Mouse (Mus musculus) CD4-positive helper T cell, adult 2 months (primary cell): Measurements from ENCODE around the gene Ncoa1.
"Not testable (repeated sequence)": the region's sequence is repeated elsewhere in the genome, so short reads cannot be mapped to it uniquely, and the experiment has no call there.

Experiments
- DNase-seq: peaks from one replicate; pipeline ENCODE4 v3.0.0-alpha.2; 2012; ENCODE audit warnings: low read depth, missing footprints, low spot score

Ncoa1 gene

DNA sequence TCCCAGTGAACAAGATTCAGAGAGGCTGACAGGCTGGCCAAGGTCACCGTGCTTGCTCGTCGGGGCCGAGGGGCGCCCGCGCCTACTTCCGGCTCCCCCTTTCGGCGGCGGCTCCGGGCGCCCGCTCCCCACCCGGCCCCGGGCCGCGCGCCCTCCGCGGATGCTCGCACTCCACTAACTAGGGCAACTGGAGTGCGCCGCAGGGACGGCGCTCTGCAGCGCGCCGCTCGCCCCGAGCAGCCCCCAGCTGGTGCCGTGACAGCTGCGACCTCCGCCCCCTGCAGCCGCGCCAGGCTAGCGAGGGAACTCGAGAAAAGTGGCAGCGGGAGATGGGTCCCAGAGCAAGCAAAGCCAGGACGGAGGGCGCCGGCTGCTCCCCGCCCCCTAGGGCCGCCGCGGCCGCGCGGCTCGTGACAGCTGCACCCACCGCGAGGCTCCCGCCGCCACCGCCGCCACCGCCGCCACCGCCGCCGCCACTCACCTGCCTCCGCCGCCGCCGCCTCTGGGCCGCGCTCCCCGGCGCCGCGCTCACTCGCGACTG, 621 bp downstream of the Ncoa1 start:
- DNase-seq = peak; percentile 67

DNA sequence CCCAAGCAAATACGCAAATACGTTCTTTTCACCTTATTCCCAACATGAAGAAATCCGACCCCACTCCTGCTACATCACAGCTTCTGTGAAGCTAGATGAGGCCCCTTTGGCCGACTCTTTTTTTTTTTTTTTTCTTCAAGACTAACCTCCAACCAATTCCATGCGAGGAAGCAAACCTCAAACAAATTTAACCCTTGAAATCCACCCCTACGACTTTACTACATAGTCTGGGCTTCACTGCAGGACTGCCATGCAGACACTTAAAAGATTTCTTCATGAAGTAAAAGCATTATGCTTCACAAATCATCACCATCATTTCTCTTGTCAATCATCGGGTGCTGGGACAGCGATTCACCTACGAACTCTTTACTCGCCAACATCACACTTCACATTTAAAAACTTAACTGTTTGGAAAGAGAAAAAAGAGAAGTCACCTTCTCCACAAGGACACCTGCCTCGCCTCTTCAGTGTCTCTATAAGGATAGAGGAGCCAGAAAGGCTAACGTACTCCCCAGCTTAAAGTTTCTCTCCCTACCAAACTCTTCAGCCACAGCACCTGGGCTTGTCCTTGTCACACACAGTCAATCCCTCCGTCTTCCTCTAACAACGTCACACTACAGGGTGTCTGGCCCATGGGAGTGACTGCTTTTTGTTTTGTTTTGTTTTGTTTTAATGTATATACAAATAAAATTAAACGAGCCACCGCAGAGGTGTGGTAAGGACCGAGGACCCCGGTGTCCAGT, 1.6 kb downstream of the Ncoa1 start:
- peak; percentile 12 for DNase-seq

DNA sequence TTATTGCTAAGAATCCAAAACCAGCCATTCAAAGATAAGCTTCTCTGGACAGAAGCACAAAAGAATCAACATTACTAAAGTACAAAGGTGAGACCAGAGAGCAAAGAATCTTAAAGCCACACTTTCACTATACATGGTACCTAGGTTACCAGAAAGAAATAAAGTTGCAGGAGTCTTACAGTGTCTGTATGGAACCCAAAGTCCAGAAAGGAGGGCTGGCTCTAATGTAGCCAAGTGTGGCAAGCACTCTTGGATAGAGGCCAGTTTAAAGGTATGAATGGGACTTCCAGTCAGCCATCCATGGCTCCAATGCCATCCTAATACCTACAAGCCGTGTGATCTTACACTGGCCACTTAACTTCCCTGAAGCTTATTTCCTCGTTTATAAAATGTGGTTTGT, 7.9 kb downstream of the Ncoa1 start:
- DNase-seq = no peak

DNA sequence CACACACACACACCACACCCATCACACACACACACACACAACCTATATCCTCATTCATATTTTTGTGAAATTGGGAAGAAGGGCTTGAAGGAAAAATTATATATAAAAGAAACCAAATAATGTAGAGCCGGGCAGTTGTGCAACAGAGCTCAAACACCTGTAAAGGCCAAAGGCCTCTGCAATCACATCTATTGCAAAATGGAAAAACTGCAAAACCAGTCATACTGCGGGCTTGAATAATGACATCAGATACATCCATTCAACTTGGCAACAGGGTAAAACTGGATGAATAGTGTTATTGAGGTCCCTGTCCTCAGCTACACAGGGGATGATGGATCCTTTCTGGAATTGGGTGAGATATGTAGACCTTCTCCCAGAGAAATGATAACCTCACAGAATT, 13.3 kb downstream of the Ncoa1 start:
- no peak for DNase-seq

DNA sequence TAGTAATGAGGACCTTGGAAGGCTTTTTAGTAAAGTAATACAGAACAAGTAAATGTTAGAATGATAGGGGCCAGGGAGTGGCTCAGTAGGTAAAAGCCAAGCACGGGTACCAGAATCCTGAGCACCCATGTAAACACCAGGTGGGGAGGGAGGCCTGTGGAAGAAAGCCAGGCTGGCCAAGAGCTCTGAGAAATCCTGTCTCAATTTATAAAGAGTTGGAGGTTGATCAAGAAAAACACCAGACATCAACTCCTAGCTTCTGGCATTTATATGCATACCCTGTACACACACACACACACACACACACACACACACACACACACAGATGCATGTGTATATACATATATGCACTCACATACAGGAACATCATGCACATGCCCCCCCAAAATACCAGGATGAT, 14.6 kb downstream of the Ncoa1 start:
- DNase-seq = no peak

DNA sequence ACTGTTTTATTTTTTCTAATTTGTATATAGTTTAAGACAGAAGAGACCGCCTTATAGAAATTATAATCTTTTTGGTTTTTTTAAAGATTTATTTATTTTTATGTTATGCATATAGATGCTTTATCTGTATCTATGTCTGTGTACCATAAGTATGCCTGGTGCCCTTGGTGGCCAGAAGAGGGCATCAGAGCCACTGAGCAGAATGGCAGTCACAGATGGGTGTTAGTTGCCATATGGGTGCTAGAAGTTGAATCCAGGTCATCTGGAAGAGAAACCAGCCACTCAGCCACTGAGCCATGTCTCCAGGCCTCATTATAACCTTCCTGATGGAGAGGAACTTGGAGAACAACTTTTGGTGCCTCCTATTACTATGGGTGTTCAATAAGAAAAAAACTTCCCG, 16.0 kb downstream of the Ncoa1 start:
- DNase-seq = no peak

DNA sequence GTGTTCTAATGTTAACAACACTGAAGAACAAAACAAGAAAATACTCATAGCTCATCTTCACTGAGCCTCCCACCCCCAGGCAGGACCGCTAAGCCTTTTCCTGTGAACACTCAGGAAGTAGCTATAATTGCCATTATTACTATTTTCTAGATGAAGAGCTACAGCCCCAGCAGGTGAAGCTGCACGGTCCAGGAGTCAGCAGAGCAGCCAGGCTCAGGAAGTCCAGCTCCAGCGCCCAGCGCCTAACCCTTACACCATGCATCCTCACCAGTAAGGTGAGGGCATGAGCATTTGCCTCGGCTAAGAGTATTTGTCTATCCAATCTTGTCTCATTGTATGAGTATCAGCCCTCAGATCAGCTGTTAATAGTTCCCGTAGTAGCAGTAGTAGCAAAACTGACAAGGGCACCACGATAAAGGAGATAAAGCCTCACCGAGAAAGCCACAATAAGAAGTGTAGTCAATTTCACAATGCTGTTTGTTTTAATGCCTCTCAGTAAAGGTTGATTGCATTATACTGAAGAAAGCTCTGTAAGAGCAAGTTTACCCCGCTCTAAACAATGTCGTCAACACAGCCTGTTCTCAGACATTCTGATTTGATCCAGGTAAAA, 21.9 kb downstream of the Ncoa1 start:
- DNase-seq = no peak

DNA sequence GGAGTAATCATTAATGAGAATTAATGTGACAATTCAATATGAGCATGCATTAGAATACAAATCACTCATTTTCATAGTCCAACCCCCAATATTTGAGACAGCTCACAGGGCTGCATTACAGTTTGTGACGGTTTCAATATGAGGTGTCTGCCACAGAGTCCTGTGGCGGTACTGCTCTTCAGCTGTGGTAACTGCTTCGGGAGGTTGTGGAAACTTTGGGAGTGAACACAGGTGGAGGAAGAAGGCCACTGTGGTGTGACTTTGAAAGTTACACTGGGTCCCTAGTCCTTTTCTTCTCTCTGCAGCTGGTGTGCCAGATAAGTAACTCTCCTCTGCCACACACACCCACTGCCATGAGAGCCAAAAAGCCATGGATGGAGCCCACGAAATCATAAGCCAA, 22.7 kb downstream of the Ncoa1 start:
- DNase-seq = peak; percentile 32

DNA sequence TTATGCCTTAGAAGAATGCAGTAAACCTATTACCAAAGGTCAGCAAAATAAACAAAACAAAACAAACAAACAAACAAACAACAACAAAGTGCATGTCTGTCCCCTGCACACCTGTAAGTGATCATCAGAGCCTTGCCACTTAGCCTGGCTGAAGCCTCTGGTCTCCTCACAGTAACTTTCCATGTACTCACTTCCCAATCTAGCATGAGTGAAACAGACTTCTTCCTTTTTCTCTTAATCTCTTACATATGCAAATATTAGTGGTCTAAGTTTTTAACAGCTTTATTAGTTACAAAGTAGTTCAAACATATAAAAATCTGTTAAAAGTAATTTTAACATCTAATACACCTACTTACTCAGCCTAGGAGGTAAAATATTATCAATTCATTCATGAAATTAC, 24.7 kb downstream of the Ncoa1 start:
- no peak for DNase-seq

DNA sequence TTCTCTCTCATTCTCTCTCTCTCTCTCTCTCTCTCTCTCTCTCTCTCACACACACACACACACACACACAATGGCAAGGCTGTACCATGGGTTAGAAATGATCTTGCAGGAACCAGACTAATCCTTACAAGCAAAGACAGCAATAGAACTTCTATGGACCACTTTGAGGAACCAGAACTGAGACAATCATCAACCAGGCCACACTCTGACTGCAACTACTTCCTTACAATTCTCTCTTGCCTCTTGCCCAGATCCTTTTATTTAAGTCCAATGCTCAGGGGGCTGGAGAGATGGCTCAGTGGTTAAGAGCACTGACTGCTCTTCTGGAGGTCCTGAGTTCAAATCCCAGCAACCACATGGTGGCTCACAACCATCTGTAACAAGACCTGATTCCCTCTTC, 26.5 kb downstream of the Ncoa1 start:
- DNase-seq = not testable (repeated sequence)

DNA sequence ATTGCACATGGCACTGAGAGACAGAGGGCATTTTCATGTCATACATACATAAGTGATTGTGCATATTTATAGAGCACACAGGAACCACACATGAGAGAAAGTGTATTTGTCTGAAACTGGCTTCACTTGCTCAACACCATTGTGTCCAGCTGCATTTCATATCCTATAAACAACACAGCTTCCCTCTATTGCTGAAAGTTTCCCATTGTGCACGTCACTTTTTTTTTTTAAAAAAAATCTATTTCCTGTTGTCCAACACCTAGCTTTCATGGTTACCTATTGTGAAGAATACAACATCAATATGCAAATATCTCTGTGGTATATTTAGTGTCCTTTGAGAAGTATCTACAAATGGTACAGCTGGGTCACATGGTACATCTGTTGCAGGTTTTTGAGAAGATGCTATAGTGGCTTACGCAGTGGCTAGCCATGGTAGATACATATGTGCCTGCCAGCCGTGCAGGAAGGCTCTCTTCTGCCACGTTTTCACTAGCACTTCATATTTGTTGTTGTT, 28.8 kb downstream of the Ncoa1 start:
- DNase-seq = no peak

DNA sequence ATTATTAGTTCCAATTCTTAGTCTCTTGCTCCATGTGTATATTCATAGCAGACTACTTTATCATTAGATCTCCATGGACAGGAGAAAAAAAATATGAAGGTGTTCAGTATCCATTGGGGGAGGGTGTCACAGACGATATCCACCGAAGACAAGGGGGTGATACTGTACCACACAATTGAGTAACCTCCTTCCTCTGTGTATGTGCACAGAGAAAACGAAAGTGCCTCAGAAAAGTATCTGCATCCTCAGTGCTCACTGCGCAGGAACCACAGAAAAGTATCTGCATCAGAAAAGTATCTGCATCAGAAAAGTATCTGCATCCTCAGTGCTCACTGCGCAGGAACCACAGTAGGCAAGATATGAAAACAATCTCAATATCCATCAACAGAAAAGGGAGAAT, 32.0 kb downstream of the Ncoa1 start:
- DNase-seq = peak; percentile 36

DNA sequence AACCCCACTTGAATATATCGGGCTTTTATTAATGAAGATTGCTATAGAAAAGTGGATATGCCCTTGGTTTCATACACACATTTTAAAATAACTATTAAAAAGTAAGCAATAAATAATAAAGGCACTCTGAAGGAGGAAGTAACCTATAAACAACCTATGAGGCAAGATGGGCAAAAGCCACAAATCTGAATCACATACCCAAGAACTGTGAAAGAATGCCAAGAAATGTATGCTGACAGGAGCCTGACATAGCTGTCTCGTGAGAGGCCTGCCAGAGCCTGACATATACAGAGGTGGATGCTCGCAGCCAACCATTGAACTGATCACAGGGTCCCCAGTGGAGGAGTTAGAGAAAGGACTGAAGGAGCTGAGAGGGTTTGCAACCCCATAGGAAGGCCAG, 35.5 kb downstream of the Ncoa1 start:
- DNase-seq = no peak

DNA sequence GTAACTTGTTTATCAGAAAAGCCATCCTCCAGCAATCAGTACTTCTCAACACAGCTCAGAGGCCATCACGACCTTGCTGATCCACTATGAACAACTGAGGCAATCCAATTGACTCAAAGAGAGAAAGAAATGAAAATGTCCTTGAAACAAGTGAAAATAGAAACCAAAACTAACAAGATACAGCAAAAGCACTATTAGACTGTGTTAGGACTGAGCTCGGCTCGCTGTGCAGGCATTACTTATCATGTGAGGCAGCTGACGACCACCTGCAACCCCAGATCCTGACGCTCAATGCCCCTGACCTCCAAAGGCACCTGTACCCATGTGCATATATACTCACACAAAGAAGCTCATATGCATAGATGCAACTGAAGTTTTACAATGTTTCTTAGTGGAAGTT, 40.8 kb downstream of the Ncoa1 start:
- DNase-seq = peak; percentile 25

DNA sequence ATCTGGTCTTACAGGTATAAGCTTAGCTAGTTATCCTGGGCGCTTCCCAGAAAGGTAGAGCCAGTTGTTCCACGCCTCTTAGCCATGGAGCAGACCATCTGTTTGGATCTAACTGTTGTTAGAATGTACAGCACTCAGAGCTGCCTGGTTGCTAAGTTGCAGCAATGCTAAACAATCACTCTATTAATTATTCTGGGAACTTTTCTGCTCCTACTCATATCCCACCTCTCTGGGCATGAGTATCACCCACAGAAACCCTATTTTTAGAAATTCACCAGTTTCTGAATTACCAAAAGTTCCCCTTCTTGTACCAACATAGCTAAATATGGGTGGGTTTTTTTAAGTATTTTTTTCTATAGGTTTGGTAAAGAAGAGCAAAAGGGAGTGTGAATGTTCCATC, 43.4 kb downstream of the Ncoa1 start:
- DNase-seq = no peak

DNA sequence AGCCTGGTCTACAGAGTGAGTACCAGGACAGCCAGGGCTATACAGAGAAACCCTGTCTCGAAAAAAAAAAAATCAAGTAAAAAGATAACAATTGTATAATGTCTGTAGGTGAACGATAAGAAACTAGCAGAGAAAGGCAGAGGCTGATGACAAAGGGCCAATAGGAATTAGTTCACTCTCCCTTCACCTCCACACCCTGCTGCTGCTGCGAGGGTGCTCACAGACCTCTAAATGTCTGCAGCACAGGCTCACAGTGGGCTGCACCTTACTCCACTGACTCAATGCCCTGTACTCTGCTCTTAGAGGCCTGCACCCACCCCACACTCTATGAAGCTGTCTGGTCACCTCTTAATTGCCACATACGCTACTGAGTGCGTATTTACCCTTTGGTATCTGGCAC, 45.0 kb downstream of the Ncoa1 start:
- no peak for DNase-seq

DNA sequence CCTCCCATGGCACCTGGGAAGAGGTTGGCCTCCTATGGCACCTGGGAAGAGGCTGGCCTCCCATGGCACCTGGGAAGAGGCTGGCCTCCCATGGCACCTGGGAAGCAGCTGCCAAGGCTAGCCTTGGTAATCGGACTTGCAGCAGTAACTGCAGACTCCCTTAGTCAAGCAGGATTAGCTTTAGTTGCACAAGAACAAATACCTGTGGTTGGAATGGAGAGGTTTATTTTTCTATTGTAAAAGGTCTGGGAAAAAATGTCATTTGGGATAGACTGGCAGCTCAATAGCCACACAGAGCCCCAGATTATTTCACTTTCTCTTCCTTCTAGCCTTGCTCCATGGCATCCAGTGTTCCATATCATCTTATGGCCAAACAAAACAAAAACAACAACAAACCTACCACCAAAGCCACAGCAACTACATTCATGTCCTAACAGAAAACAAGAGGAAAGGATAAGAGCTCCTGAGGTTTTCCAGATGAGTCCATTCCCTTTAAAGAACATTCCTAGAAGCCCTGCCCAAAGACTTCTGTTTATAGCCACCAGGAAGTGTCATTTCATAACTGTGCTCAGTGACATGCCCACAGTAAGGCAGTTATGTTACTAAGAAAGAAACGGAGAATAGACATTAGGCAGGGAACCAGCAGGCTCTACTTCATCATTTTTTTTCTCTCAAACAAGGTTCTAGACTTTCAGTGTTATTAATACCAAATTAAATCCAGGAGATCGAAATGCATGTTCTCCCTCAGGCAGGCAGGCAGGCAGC, 46.7 kb downstream of the Ncoa1 start:
- no peak for DNase-seq

DNA sequence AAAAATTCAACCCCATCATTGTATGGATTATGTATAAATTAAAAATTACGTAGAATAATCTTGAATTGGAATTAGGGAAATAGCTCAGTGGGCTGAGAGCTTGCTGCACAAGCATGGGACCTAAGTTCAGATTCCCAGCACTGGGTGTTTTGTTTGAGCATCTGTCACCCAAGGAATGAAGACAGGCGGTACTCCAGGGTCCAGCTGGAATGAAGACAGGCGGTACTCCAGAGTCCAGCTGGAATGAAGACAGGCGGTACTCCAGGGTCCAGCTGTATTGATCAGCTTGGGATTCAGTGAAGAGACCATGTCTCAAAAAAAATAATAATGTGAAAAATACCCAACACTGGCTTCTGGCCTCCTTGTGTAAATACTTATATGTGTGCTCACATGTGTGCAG, 58.2 kb downstream of the Ncoa1 start:
- no peak for DNase-seq

DNA sequence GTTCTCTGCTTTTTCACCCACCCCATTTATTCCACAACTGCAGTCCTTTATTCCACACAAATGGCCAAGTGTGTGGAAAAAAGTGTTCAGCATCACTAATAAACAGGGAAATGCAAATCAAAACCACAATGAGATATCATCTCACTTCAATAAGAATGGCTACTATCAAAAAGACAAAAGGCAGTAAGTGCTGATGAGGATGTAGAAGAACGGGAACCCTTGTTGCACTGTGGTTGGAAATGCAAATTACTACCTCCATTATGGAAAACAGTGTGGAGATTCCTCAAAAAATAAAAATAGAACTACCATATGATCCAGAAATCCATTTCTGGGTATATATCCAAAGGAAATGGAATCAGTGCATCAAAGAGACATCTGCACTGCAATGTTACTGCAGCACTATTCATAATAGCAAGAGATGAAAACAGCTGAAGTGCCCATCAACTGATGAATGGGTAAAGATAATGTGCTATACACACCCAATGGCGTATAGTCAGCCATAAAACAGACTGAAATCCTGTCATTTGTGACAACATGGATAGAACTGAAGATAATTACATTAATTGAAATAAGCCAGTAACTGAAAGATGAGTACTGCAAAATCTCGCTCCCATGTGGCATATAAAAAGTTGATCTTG, 59.2 kb downstream of the Ncoa1 start:
- DNase-seq = no peak

DNA sequence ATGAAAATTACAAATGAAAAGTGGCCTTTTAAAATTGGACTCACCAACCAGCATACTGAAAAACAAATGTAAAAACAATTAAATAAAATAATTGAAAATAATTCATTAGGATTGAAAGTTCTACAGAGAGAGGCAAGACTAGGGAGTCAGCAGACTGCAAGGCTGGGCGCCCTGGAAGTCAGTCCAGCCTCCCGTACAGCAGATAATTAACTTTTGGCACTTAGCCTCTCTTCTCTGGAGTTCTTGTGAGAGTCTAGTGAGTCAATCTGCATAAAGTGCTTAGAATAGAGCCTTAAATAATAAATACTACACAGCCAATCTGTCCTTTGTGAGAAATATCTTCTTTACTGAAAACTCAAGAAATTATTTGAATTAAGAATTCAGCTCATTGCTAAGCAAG, 69.9 kb downstream of the Ncoa1 start:
- no peak for DNase-seq

DNA sequence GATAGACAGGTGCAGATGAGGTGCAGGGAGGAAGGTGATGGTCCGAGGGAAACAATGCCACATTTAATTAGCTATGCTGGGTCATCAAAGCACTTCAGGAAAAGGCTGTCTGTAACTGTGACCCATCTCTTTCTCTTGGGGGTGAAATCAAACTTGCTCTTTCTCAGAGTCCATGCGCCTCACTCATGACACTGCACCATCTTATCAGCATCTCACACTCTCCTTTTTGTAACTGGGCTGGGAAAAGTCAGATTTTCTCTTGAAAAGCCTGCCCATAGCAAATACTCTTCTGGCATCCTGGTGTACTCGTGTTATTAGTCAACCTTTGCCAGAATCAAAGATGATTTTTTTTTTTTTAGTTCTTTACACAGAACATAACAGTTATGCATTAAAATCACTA, 70.8 kb downstream of the Ncoa1 start:
- DNase-seq = no peak

DNA sequence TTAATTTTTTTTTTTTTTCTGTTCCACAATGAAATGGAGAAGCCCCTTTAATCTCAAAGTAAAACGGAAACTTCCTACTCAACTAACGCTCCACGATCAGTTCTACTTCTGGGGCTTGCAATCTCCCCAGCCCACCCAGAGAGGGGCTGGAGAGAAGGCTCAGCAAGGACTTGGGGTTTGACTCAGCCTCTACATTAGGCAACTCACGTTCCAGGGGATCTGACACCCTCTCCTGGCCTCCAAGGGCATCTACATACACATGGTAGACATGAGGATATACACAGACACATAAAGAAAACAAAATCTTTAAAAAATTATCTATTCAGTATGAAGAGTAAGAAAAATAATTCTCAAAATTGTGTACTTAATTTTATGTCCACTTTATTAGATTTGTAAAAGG, 73.8 kb downstream of the Ncoa1 start:
- no peak for DNase-seq
